Comparison of ENCODE assay signal across 9 mouse cellular contexts in the genomic region with DNA sequence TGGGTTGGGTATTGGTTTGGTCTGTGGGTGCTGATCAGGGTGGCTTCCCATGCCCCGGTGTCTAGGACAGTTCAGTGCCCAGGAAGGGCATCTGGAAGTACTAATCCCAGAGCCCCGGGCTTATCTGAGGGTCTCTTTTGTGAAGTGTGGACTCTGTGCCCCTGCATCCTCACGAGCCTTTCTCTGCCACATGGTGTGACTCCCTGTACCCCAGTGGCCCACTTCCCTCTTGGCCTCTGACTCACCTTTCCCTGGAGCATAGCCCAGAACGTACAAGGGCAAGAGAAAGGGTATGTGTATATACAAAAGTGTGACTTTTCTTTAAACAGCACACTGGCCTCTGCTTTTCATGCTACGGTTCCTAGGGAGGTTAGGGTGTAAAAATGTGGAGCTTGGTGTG. TPM values are rescaled to one million over a fixed set of nuclear protein-coding genes. Genes with fewer than 3 reads are reported as not detected.
A peak's percentile ranks its signal among the peaks of the same experiment; 100 is the strongest.
DNase-seq lines count a peak whose midpoint lies in the region; ATAC-seq and TF ChIP-seq lines count a peak whose summit lies in the region.
"Had no signal": no experiment of that assay in that cellular context is flagged by ENCODE, and none has a peak within 500 bp of the region (broad histone marks: within the 10 kb centered on the region; RNA-seq: fewer than 3 reads in every experiment).

No protein-coding gene starts in this region.

- H3K4me2 ChIP-seq in lung, embryonic 15.5 days, result peak overlapping the region; percentile 100
- peak overlapping the region; percentile 100 for H3K4me2 ChIP-seq in intestine, postnatal 0 days (replicated peaks; ENCODE audit: low read depth)

- H3K9me3 ChIP-seq in lung, embryonic 15.5 days, result no peaks in the 10 kb centered on the region
- H3K9me3 ChIP-seq in intestine, postnatal 0 days (ENCODE audit: control insufficient read depth), result no peaks in the 10 kb centered on the region

- ATAC-seq in lung, embryonic 15.5 days (ENCODE audit: borderline replicate concordance, extremely low read depth, low FRiP score, low TSS enrichment), result no peak
- no peak for ATAC-seq in intestine, postnatal 0 days

- H3K27me3 ChIP-seq in lung, embryonic 15.5 days, result no peaks in the 10 kb centered on the region
- no peaks in the 10 kb centered on the region for H3K27me3 ChIP-seq in intestine, postnatal 0 days (replicated peaks; ENCODE audit: control insufficient read depth, insufficient read depth, low read length)
- H3K27me3 ChIP-seq in small intestine, adult 2 months (ENCODE audit: control insufficient read depth, insufficient read depth, low read length), result peaks cover 6% of the 10 kb centered on the region

- WGBS in lung, embryonic 15.5 days, result 19% methylated on average over 5 of the region's 5 CpGs
- WGBS in intestine, postnatal 0 days, result 30% methylated on average over 5 of the region's 5 CpGs
- WGBS in small intestine, adult 2 months, result 22% methylated on average over 5 of the region's 5 CpGs

- intact Hi-C loops in left cerebral cortex, postnatal 36 days (cut with DNase I), result no loop called here
- intact Hi-C loops in left cerebral cortex, postnatal 4 days (cut with DNase I), result no loop called here

- no peaks in the 10 kb centered on the region for H3K36me3 ChIP-seq in lung, embryonic 15.5 days
- no peaks in the 10 kb centered on the region for H3K36me3 ChIP-seq in intestine, postnatal 0 days (ENCODE audit: control insufficient read depth, insufficient read depth)
- H3K36me3 ChIP-seq in small intestine, adult 2 months (ENCODE audit: control insufficient read depth, insufficient read depth, low read length), result no peaks in the 10 kb centered on the region

- H3K4me3 ChIP-seq in lung, embryonic 15.5 days, result peak overlapping the region; percentile 81
- H3K4me3 ChIP-seq in intestine, postnatal 0 days (ENCODE audit: low read depth, low read length), result peak overlapping the region; percentile 62
- H3K4me3 ChIP-seq in small intestine, adult 2 months (ENCODE audit: low read depth, low read length), result peak overlapping the region; percentile 67

- TF ChIP-seq CTCF in intestine, postnatal 0 days (IDR thresholded peaks at IDR 0.05; ENCODE audit: low read depth), result no peak
- TF ChIP-seq CTCF in small intestine, adult 2 months (IDR thresholded peaks at IDR 0.05; ENCODE audit: extremely low read depth, insufficient read length, insufficient replicate concordance, low read depth, low read length), result no peak

- no peak for DNase-seq in lung, postnatal 14 days
- DNase-seq in c-Kit-positive CD71-negative TER-119-negative erythroid progenitor cells, embryonic 14.5 days (ENCODE audit: low read depth), result peak; percentile 22
- DNase-seq in left cerebral cortex, postnatal 36 days (ENCODE audit: low spot score in 2 of 2), result no peak
- no peak for DNase-seq in frontal cortex, postnatal 10 days (ENCODE audit: low spot score in 2 of 2)
- no peak for DNase-seq in left cerebral cortex, postnatal 4 days
- DNase-seq: cerebellum, adult 11-12 months had no signal

- no peak for TF ChIP-seq POLR2A in small intestine, adult 2 months (IDR thresholded peaks at IDR 0.05; ENCODE audit: low read depth, low read length)

- H3K4me1 ChIP-seq in lung, embryonic 15.5 days, result peaks cover 27% of the 10 kb centered on the region
- H3K4me1 ChIP-seq in intestine, postnatal 0 days (replicated peaks; ENCODE audit: control insufficient read depth, insufficient read depth, low read length), result no peaks in the 10 kb centered on the region
- peaks cover 9% of the 10 kb centered on the region for H3K4me1 ChIP-seq in small intestine, adult 2 months (ENCODE audit: control insufficient read depth, insufficient read depth, insufficient read length, low read length)

- H3K27ac ChIP-seq in lung, embryonic 15.5 days, result no peak overlapping the region
- no peak overlapping the region for H3K27ac ChIP-seq in intestine, postnatal 0 days (ENCODE audit: low read depth, low read length)
- H3K27ac ChIP-seq in small intestine, adult 2 months (ENCODE audit: insufficient read depth, low read depth, low read length), result no peak overlapping the region

- peak overlapping the region; percentile 68 for H3K9ac ChIP-seq in lung, embryonic 15.5 days
- H3K9ac ChIP-seq in intestine, postnatal 0 days (ENCODE audit: low read depth, low read length), result 0 out of 2 replicates have a peak overlapping the region, but pooled peaks have one; percentile 51

RNA-seq across cellular contexts. Expression of gene Mybl2, which starts 1.2 kb away (rescaled TPM):
- 30.3 and 31.8 TPM in 2 replicates for polyA plus RNA-seq in lung, embryonic 15.5 days (2015; fragmentation: Nextera tagmentation; extraction: Ambion mirVana)
- 4.4 and 5.1 TPM in 2 replicates for polyA plus RNA-seq in intestine, postnatal 0 days (2015; fragmentation: Nextera tagmentation; extraction: Ambion mirVana)
- 3.3 and 5.6 TPM in 2 replicates for polyA plus RNA-seq in small intestine, adult 2 months (2012; rRNA removed)
- 1 to 10 TPM; 1.2 to 4.5 TPM for total RNA-seq in left cerebral cortex, postnatal 36 days (2021)
- 1 to 10 TPM; 4.3 to 5.7 TPM for total RNA-seq in left cerebral cortex, postnatal 4 days (2021)

RNA-seq across cellular contexts. Expression of gene Gtsf1l, which starts 31.9 kb away (rescaled TPM):
- not detected in 2 replicates for polyA plus RNA-seq in lung, embryonic 15.5 days (2015; fragmentation: Nextera tagmentation; extraction: Ambion mirVana)
- polyA plus RNA-seq in intestine, postnatal 0 days (2015; fragmentation: Nextera tagmentation; extraction: Ambion mirVana), result not detected in 2 replicates
- polyA plus RNA-seq in small intestine, adult 2 months (2012; rRNA removed), result not detected in 2 replicates
- not detected for total RNA-seq in left cerebral cortex, postnatal 36 days (2021)
- not detected for total RNA-seq in left cerebral cortex, postnatal 4 days (2021)

RNA-seq across cellular contexts. Expression of gene Ift52, which starts 38.6 kb away (rescaled TPM):
- 47.8 and 48.9 TPM in 2 replicates for polyA plus RNA-seq in lung, embryonic 15.5 days (2015; fragmentation: Nextera tagmentation; extraction: Ambion mirVana)
- polyA plus RNA-seq in intestine, postnatal 0 days (2015; fragmentation: Nextera tagmentation; extraction: Ambion mirVana), result 30.0 and 36.4 TPM in 2 replicates
- polyA plus RNA-seq in small intestine, adult 2 months (2012; rRNA removed), result 4.5 and 10.0 TPM in 2 replicates
- 10 to 100 TPM; 30.2 to 36.1 TPM for total RNA-seq in left cerebral cortex, postnatal 36 days (2021)
- total RNA-seq in left cerebral cortex, postnatal 4 days (2021), result 10 to 100 TPM; 23.6 to 26.2 TPM
